Mouse (Mus musculus): ENCODE measurements around the gene Acss2.

DNA sequence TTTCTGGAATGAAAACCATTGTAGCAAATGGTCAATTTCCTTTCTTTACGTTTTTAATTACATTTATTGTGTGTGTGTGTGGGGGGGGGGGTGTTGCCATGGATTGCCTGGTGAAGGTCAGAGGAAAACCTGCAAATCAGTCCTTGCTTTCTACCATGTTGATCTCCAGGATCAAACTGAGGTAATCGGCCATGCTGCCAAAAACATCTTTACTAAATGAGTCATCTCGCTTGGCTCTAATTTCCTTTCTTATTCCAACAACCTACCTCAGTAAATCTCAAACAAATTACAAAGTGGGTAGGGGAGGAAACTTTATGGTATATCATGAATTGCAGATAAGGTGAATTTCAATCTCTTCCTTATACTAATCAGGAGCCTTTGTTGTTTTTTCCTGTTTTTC, 70.4 kb downstream of the Acss2 start:
- TF ChIP-seq CTCF (conservative IDR thresholded peaks at IDR 0.05; ENCODE audit: insufficient read depth, insufficient read length, low read depth, low read length) (no peak), POLR2A (IDR thresholded peaks at IDR 0.05; ENCODE audit: low read depth, low read length) (no peak)
